Mouse (Mus musculus): ENCODE measurements at regions not wholly inside any gene's neighbourhood (a gene's known extent, or its start where the extent isn't known, plus 50 kb on each side); places are given as distances from the start of the nearest gene placed in this dataset.

- Histone ChIP-seq H3K27me3 (ENCODE audit: control insufficient read depth, insufficient read depth, low read length) (no peaks in the 10 kb centered on the region), H3K27ac (ENCODE audit: low read depth) (no peak overlapping the region), H3K36me3 (replicated peaks; ENCODE audit: control insufficient read depth, insufficient read depth, low read length) (no peaks in the 10 kb centered on the region), H3K4me2 (ENCODE audit: low read depth, low read length) (no peak overlapping the region), H3K4me1 (ENCODE audit: control insufficient read depth, insufficient read depth) (no peaks in the 10 kb centered on the region; the same call in 1 of the 2 replicates), H3K4me3 (ENCODE audit: low read depth, low read length) (no peak overlapping the region), H3K9ac (replicated peaks; ENCODE audit: low read depth, low read length) (no peak overlapping the region), H3K9me3 (replicated peaks; ENCODE audit: control insufficient read depth, low read length) (no peaks in the 10 kb centered on the region)
- DNase-seq (ENCODE audit: low spot score) (no peak), ATAC-seq (ENCODE audit: insufficient read depth, low read depth) (no peak)
- no peak for TF ChIP-seq CTCF (IDR thresholded peaks at IDR 0.05; ENCODE audit: low read depth)
- TF ChIP-seq EP300 (IDR thresholded peaks at IDR 0.05; ENCODE audit: low read depth), result no peak
Observed at GRCm38 (mm10) chr9:79317411-79317810, 401.2 kb downstream of the Col12a1 start.

- H3K4me2 ChIP-seq (ENCODE audit: low read depth, low read length), result no peak overlapping the region
- H3K4me3 ChIP-seq (ENCODE audit: low read depth, low read length), result no peak overlapping the region
- TF ChIP-seq CTCF (IDR thresholded peaks at IDR 0.05; ENCODE audit: low read depth), result no peak
- TF ChIP-seq EP300 (IDR thresholded peaks at IDR 0.05; ENCODE audit: low read depth), result no peak
- H3K4me1 ChIP-seq (ENCODE audit: control insufficient read depth, insufficient read depth), result no peaks in the 10 kb centered on the region
- H3K27me3 ChIP-seq (ENCODE audit: control insufficient read depth, insufficient read depth, low read length), result no peaks in the 10 kb centered on the region
- no peak for DNase-seq (ENCODE audit: low spot score)
- H3K9me3 ChIP-seq (replicated peaks; ENCODE audit: control insufficient read depth, low read length), result no peaks in the 10 kb centered on the region
- no peak overlapping the region for H3K9ac ChIP-seq (replicated peaks; ENCODE audit: low read depth, low read length)
- no peak overlapping the region for H3K27ac ChIP-seq (ENCODE audit: low read depth)
- H3K36me3 ChIP-seq (replicated peaks; ENCODE audit: control insufficient read depth, insufficient read depth, low read length), result no peaks in the 10 kb centered on the region
- ATAC-seq (ENCODE audit: insufficient read depth, low read depth), result no peak
- WGBS, result 81% methylated on average over 15 of the region's 15 CpGs
Observed at GRCm38 (mm10) chr9:79346371-79347096, 372.1 kb downstream of the Col12a1 start.

GRCm38 (mm10) chr9:79392020-79392419, 326.6 kb downstream of the Col12a1 start:
- WGBS, result 83% methylated on average over 2 of the region's 2 CpGs

GRCm38 (mm10) chr9:79414989-79415388, 303.6 kb downstream of the Col12a1 start:
- H3K27ac ChIP-seq (ENCODE audit: low read depth), result no peak overlapping the region
- TF ChIP-seq CTCF (IDR thresholded peaks at IDR 0.05; ENCODE audit: low read depth) (no peak), EP300 (IDR thresholded peaks at IDR 0.05; ENCODE audit: low read depth) (no peak)

More at GRCm38 (mm10) chr9:79392020-79392419, 326.6 kb downstream of the Col12a1 start:
- Histone ChIP-seq H3K9me3 (replicated peaks; ENCODE audit: control insufficient read depth, low read length) (no peaks in the 10 kb centered on the region), H3K27ac (ENCODE audit: low read depth) (no peak overlapping the region), H3K4me1 (ENCODE audit: control insufficient read depth, insufficient read depth) (no peaks in the 10 kb centered on the region), H3K27me3 (ENCODE audit: control insufficient read depth, insufficient read depth, low read length) (no peaks in the 10 kb centered on the region), H3K9ac (replicated peaks; ENCODE audit: low read depth, low read length) (no peak overlapping the region), H3K36me3 (replicated peaks; ENCODE audit: control insufficient read depth, insufficient read depth, low read length) (no peaks in the 10 kb centered on the region), H3K4me3 (ENCODE audit: low read depth, low read length) (no peak overlapping the region), H3K4me2 (ENCODE audit: low read depth, low read length) (no peak overlapping the region)
- ATAC-seq (ENCODE audit: insufficient read depth, low read depth), result no peak
- no peak for DNase-seq (ENCODE audit: low spot score)
- no peak for TF ChIP-seq CTCF (IDR thresholded peaks at IDR 0.05; ENCODE audit: low read depth)
- no peak for TF ChIP-seq EP300 (IDR thresholded peaks at IDR 0.05; ENCODE audit: low read depth)

GRCm38 (mm10) chr9:79430417-79430816, 288.2 kb downstream of the Col12a1 start:
- H3K27me3 ChIP-seq (ENCODE audit: control insufficient read depth, insufficient read depth, low read length), result no peaks in the 10 kb centered on the region
- no peak for DNase-seq (ENCODE audit: low spot score)
- TF ChIP-seq EP300 (IDR thresholded peaks at IDR 0.05; ENCODE audit: low read depth), result no peak
- no peak for TF ChIP-seq CTCF (IDR thresholded peaks at IDR 0.05; ENCODE audit: low read depth)
- H3K9me3 ChIP-seq (replicated peaks; ENCODE audit: control insufficient read depth, low read length), result no peaks in the 10 kb centered on the region
- H3K4me3 ChIP-seq (ENCODE audit: low read depth, low read length), result no peak overlapping the region
- H3K36me3 ChIP-seq (replicated peaks; ENCODE audit: control insufficient read depth, insufficient read depth, low read length), result no peaks in the 10 kb centered on the region
- H3K4me1 ChIP-seq (ENCODE audit: control insufficient read depth, insufficient read depth), result no peaks in the 10 kb centered on the region
- no peak for ATAC-seq (ENCODE audit: insufficient read depth, low read depth)
- no peak overlapping the region for H3K27ac ChIP-seq (ENCODE audit: low read depth)
- no peak overlapping the region for H3K9ac ChIP-seq (replicated peaks; ENCODE audit: low read depth, low read length)
- H3K4me2 ChIP-seq (ENCODE audit: low read depth, low read length), result no peak overlapping the region
- 47% methylated on average over 1 of the region's 1 CpGs for WGBS

More at GRCm38 (mm10) chr9:79414989-79415388, 303.6 kb downstream of the Col12a1 start:
- Histone ChIP-seq H3K4me1 (ENCODE audit: control insufficient read depth, insufficient read depth) (no peaks in the 10 kb centered on the region), H3K4me3 (ENCODE audit: low read depth, low read length) (no peak overlapping the region), H3K9me3 (replicated peaks; ENCODE audit: control insufficient read depth, low read length) (no peaks in the 10 kb centered on the region), H3K4me2 (ENCODE audit: low read depth, low read length) (no peak overlapping the region), H3K36me3 (replicated peaks; ENCODE audit: control insufficient read depth, insufficient read depth, low read length) (no peaks in the 10 kb centered on the region), H3K9ac (replicated peaks; ENCODE audit: low read depth, low read length) (no peak overlapping the region), H3K27me3 (ENCODE audit: control insufficient read depth, insufficient read depth, low read length) (no peaks in the 10 kb centered on the region)
- DNase-seq (ENCODE audit: low spot score) (no peak), ATAC-seq (ENCODE audit: insufficient read depth, low read depth) (no peak)

- Histone ChIP-seq H3K9me3 (replicated peaks; ENCODE audit: control insufficient read depth, low read length) (no peaks in the 10 kb centered on the region), H3K27ac (ENCODE audit: low read depth) (no peak overlapping the region), H3K36me3 (replicated peaks; ENCODE audit: control insufficient read depth, insufficient read depth, low read length) (no peaks in the 10 kb centered on the region), H3K4me2 (ENCODE audit: low read depth, low read length) (no peak overlapping the region), H3K9ac (replicated peaks; ENCODE audit: low read depth, low read length) (no peak overlapping the region), H3K4me1 (ENCODE audit: control insufficient read depth, insufficient read depth) (peaks cover 2% of the 10 kb centered on the region), H3K4me3 (ENCODE audit: low read depth, low read length) (no peak overlapping the region), H3K27me3 (ENCODE audit: control insufficient read depth, insufficient read depth, low read length) (no peaks in the 10 kb centered on the region)
- DNase-seq (ENCODE audit: low spot score), result no peak
- ATAC-seq (ENCODE audit: insufficient read depth, low read depth), result no peak
- TF ChIP-seq CTCF (IDR thresholded peaks at IDR 0.05; ENCODE audit: low read depth) (no peak), EP300 (IDR thresholded peaks at IDR 0.05; ENCODE audit: low read depth) (no peak)
- 93% methylated on average over 3 of the region's 3 CpGs for WGBS
Observed at GRCm38 (mm10) chr9:79437636-79438035, 281.0 kb downstream of the Col12a1 start.

Measured in heart, postnatal 0 days (tissue).